Mouse (Mus musculus): ENCODE measurements around the gene Polr3gl. TPM values are rescaled to one million over a fixed set of nuclear protein-coding genes. Genes with fewer than 3 reads are reported as not detected.

The Polr3gl gene
- polyA plus RNA-seq, 2 experiments from 2014 or later = 25.1 to 35.6 TPM

Other genes with a start within 250 kb of the Polr3gl start
- gene BC107364, start 141.9 kb downstream of the Polr3gl start, polyA plus RNA-seq (2017; shearing (Covaris generic)) = under 1 TPM in 1 of 2 experiments, not detected in 1; 0.32 TPM
- not detected for gene Hfe2, start 69.0 kb downstream of the Polr3gl start, polyA plus RNA-seq (2017; shearing (Covaris generic))
- 100 to 1,000 TPM; 276 to 326 TPM for gene Txnip, start 36.2 kb downstream of the Polr3gl start, polyA plus RNA-seq (2017; shearing (Covaris generic))
- not detected for gene Gm16253, start 17.2 kb downstream of the Polr3gl start, polyA plus RNA-seq (2017; shearing (Covaris generic))
- not detected for gene Ankrd34a, start 2.5 kb upstream of the Polr3gl start, polyA plus RNA-seq (2017; shearing (Covaris generic))
- under 1 TPM; 0.09 to 0.14 TPM for gene Lix1l, start 7.0 kb upstream of the Polr3gl start, polyA plus RNA-seq (2017; shearing (Covaris generic))
- gene Rbm8a, start 35.8 kb upstream of the Polr3gl start, polyA plus RNA-seq (2017; shearing (Covaris generic)) = 100 to 1,000 TPM in 1 of 2 experiments, 10 to 100 TPM in 1; 98.9 to 135 TPM
- 10 to 100 TPM; 43.5 to 45.8 TPM for gene Pex11b, start 41.2 kb upstream of the Polr3gl start, polyA plus RNA-seq (2017; shearing (Covaris generic))
- under 1 TPM in 1 of 2 experiments, not detected in 1; 0.09 TPM for gene Gm42957, start 41.3 kb upstream of the Polr3gl start, polyA plus RNA-seq (2017; shearing (Covaris generic))
- gene Itga10, start 51.4 kb upstream of the Polr3gl start, polyA plus RNA-seq (2017; shearing (Covaris generic)) = under 1 TPM in 1 of 2 experiments, not detected in 1; 0.12 TPM
- under 1 TPM in 1 of 2 experiments, not detected in 1; 0.13 TPM for gene Ankrd35, start 76.0 kb upstream of the Polr3gl start, polyA plus RNA-seq (2017; shearing (Covaris generic))
- 10 to 100 TPM; 30.8 to 41.5 TPM for gene Pias3, start 102.2 kb upstream of the Polr3gl start, polyA plus RNA-seq (2017; shearing (Covaris generic))
- 1 to 10 TPM; 1.1 to 1.4 TPM for gene Nudt17, start 114.4 kb upstream of the Polr3gl start, polyA plus RNA-seq (2017; shearing (Covaris generic))
- gene Polr3c, start 133.4 kb upstream of the Polr3gl start, polyA plus RNA-seq (2017; shearing (Covaris generic)) = 10 to 100 TPM; 67.6 to 69.6 TPM
- 10 to 100 TPM; 62.2 to 68.7 TPM for gene Rnf115, start 133.5 kb upstream of the Polr3gl start, polyA plus RNA-seq (2017; shearing (Covaris generic))
- gene Pdzk1, start 235.1 kb upstream of the Polr3gl start, polyA plus RNA-seq (2017; shearing (Covaris generic)) = under 1 TPM in 1 of 2 experiments, not detected in 1; 0.89 TPM
- gene Cd160, start 235.2 kb upstream of the Polr3gl start, polyA plus RNA-seq (2017; shearing (Covaris generic)) = 10 to 100 TPM; 26.1 to 55.0 TPM

Measured in activated CD4-positive, CD25-positive, alpha-beta regulatory T cell, adult 4 months (primary cell).